Mouse (Mus musculus): ENCODE results near the gene Cacna2d2.

The Cacna2d2 gene

DNA sequence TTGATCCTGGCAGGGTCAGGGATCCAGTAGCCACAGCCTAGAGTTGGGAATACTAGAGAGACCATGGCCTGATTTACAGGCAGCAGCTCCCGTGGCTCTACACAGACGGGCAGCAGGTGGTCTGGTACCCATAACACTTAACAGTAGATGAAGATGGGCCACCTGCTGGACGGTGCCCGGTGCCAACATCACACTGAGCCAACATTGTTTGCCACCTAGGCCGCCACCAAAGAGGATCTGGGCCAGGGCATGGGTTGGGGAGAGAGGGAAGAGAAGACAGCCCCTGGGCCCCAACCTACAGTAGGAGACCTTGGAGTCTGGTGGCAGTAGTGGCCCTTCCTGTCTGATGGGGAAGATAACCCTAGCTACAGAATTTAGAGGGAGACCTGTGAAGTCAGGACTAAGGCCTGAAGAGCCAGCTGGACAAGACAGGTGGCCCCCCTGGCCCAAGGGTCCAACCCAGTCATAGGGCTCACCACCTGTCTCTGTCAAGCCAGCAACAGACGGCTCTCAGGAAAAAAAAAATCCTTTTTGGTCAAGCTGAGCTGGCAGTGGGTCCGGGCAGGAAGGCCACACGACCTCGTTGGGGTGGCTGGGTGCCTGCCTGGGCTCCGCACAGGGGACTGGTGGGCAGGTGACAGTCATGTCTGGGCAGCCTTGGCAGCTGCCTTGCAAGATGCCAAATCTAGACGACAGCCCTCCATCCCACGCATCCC, 102.9 kb downstream of the Cacna2d2 start:
- peak; percentile 76 to 81 for DNase-seq

DNA sequence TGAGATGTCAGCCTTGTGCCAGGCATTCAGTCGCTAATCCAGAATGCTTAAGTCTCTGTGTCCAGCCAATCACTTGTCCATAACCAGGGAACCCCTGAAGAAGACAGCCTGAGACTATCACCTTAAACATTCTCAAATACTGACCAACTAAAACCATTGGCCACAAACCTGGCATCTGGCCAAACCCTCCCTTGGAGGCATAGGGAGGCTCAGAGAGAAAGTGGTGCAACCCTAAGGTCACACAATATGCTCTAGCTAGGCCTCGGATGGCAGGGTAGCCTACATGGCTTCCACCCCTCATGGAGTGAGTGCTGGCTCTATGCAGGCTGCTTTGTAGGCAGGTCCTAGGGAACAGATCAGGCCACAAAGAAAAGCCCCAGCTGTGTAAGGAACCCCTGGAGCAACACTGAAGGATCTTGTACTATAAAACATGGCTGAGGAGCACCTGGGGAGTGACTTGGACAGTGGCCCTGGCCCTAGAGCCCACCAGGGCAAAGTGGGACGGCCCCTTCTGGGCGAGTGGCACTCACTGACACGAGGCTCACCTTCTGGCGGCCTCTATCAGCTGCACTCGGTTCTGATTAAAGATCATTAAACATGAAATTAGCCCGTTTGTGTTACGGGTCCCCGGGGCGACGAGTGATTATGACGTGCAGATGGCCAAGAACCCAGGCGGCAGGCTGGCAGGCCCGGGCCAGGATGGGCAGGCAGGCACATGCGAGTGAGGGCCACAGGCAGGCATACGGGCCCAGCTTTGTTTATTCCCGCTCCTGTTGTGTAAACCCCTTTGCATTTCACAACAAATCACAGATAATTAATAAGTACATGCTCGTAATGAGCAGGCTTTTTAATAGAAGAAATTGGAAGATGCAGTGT, 105.5 kb downstream of the Cacna2d2 start:
- peak; percentile 45 to 46 for DNase-seq

DNA sequence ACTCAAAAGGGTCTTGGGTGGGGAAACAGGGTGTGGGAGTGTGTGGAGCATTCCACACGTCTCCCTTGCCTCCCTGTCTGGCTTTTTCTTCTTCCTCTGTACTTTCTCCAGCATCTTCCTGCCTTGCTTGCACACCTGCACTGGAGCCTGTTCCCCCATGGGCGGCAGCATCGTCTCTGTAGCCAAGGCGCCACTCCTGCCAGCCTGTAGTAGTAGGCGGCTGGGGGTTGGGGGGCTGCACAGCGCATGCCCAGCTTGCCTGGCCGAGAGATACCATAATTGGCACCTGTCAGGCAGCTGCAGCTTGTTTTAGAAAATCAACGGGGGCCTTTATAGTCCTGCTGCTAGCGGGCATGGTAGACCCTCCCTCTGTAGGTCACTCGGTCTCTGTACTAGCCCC, 108.9 kb downstream of the Cacna2d2 start:
- DNase-seq, result no peak

DNA sequence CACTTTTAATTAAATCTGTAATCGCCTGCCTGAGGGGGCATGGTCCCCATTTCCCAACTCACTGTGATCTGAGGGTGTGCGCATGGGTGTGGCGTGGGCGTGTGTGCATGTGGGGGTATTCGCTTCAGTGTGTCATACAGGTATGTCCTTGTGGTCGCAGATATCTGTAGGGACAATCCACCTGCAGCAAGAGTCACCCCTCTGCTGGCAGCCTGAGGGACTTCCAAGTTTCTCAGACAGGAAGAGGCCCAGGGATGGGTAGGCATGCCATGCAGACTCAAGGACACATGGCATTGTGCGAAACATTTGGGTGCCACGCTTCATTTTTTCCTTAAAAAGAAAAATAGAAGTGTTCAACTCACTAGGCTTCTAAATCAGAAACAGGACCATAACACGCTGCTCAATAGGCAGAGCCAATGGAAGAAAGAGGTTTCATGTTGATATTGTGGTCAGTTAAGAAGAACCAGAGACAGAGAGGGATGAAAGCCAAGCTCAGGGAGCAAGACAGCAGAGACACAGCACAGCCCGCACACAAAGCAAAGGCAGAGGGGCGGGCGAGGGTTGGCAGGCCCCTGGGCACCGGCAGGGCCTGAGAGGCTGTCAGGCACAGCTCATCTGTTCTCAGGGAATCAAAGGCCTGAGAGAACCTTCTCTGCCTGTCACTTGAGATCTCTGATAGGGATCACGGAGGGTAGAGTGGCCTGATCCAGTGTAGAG, 111.1 kb downstream of the Cacna2d2 start:
- DNase-seq, result no peak

DNA sequence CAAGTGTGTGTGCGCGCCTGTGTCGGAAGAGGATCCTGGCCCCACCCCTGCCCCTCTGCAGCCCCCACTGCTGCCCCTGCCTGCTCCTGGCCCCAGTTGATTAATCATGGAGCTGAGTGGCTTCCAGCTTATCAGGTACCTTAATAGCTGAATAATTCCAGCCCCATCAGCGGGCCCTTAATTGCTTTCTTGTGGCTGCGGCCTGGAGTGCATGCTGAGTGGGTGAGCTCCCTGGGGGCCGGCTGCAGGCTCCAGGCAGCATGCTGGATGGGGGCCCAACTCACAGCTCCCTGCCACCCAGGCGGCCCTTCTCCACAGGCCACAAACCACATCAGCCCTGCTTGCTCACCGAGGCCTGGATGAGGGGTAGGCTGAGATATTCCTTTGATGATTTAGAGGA, 112.0 kb downstream of the Cacna2d2 start:
- no peak for DNase-seq

DNA sequence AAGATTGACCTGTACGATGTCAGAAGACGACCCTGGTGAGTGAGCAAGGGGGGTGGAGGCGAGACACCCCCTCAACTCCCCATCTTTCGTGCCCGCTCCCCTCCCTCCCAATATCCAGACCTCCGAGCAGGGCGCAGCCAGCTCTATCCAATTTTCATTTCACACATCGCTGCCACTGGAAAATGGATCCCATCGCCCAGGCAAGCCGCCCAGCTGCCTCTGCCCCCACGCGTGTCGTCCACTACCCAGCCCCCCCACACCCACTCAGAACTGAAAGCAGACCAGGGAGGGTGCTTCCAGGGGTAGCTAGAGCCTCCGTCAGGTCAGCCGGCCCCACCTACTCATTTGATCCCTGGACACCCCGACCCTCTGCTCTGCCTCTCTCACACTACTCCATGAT, 112.9 kb downstream of the Cacna2d2 start:
- no peak for DNase-seq

DNA sequence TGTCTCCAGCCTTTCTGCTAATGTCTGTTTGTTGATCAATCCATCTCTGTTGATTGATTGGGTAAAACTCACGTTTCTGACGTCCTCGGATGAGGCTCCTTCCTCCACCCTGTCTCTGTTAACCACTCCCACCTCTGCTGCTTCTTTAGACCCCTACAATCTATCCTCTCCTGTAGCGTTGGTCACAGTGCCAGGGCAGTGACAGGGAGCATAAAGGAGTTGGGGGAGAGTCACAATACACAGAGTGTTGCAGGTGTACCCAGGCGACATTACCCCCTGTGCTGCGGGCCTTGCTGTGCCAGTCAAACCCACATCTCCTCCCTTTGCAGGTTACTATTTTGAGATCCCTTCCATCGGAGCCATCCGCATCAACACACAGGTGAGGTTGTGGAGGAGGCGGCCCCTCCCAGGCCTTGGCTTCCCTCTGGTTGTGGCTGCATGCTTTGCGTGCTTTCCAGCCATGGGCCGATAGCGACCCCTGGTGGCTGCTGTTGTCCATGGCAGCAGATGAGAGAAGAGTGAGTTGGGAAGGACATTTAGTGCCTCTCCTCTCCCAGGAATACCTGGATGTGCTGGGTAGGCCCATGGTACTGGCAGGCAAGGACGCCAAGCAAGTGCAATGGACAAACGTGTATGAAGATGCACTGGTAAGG, 115.0 kb downstream of the Cacna2d2 start:
- DNase-seq, result peak; percentile 88 to 94

DNA sequence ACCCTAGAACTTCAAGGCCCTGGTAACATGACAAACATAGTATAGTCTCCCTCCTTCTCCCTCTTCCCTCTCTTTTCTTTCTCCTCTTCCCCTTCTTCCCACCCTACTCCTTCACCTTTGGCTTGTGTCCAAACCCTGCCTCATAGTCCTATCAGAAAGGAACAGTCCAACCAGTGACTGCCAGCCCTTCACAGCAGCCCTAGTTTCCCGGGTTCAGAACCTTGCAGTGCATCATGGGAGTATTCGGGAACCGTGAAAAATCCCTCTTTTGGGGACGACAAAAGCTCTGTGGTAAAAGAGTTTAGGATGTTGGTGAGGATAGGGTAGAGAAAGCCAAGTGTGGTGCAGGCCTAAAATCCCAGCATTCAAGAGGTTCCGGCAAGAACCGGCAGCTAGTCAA, 120.9 kb downstream of the Cacna2d2 start:
- DNase-seq, result no peak

DNA sequence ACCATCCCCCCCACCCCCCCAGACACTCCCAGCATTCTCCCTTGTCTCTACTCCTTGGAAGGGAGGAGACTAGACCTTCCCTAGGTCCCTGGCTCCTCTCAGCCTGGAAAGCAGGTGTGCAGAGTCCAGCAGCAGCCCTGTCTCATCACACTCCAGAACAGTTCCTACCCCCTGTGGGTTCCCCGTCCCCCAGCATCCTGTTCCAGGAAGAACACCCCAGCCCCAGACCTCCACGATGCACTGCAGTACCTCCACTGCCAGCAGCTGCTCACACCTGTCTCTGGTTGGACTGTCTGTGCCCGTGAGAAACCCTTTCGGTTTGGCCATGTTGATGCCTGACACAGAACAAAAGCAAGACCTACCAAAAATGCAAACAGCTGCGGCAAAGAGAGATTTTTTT, 121.8 kb downstream of the Cacna2d2 start:
- no peak for DNase-seq

DNA sequence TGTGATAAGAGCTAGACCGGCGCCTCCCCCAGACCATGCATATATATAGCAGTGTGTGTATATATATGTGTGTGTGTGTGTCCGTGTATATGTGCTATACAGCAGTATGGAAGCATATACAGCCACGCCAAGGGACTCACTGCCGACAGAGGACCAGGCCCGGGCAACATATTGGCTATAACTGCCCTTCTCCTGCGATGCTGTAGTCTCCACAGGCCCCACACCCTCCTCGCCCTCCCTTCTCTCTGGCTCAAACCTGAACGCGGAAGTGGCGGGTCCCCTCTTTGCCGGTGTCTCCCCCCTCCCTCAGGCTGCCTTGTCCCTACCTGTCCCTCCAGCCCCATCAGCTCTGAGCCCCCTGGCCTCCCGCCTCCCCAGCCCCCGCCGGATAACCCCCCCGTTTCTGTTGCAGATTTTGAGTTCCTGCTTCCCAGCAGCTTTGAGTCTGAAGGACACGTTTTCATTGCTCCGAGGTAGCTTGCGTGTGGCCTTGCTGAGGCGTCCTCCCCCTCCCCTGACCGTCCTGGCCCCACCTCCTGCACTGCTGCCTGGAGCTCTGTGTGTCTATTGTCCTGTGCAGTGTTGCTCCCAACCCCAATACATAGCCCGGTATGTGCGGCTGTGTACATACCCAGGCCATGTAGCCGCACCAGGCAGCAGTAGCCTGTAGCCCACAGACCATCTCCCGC, 122.4 kb downstream of the Cacna2d2 start:
- no peak for DNase-seq

DNA sequence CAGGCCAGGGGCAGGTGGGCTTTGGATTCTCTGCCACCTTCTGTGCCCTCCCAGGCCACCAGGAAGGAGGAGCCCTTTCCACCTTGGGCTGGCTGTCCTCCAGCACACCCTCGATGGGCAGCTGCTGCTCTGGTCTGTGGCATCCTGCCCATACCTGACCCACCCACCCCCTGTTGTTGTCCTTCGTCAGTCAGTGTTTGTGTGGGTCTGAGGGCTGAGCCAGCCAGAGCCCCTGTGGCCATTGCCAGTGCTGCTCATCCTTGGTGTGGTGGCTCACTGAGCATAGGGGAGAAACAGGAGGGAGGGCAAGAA, 122.9 kb downstream of the Cacna2d2 start:
- DNase-seq, result no peak

DNA sequence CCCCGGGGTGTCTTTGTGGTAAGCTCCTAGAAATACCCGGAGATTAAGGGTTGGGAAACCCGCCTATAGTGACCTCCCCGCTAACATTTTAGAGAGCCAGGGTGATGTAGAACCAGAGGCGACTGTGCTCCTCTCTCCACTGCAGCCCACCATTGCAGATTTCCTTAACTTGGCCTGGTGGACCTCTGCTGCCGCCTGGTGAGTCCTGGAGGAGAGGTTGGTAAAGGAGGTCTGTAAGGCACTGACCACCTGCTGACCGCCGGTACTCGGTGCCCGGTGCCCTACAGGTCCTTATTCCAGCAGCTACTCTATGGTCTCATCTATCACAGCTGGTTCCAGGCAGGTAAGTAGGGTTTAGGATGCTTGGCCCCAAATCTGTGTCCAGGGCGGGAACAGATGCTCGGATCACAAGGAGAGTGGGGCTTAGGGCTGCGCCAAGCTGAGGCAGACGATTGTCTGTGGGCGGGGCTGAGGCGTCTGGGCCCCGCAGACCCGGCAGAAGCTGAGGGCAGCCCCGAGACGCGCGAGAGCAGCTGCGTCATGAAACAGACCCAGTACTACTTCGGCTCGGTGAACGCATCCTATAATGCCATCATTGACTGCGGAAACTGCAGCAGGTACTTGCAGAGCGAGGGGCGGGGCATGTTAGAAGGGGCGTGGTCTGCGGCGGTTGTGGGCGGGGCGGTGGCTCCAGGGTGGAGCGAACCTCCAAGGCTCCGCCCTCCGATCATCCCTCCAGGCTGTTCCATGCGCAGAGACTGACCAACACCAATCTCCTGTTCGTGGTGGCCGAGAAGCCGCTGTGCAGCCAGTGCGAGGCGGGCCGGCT, 127.0 kb downstream of the Cacna2d2 start:
- DNase-seq, result no peak

DNA sequence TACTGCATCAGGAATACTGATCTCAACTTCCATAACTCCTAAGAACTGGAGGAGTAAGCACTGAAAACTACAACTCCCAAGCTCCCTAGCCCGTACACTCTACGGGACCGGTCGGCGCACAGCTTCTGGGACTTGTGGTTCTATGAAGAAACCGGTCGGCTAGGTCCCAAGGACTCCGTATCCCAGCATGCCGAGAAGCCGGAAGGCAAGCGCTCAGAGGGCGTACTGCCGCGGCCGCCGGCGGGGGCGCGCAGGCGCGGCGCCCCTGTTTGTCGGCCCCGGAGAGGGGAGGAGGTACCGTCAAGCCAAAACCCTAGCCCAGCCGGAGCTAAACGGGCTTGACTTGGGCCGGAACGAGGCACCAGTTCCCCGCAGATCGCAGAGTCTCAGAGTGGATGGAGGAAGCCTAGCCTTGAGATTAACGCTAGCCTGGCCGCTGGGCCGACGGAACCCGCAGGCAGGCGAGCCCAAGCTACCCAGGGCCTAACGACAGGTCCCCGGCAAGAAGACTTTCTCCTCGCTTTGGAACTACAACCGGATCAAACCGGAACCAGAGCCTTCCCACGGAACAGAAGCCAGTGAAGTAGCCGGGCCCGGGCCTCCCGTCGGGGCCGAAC, 134.5 kb downstream of the Cacna2d2 start, which contains the start of gene Tmem115:
TSS of gene Tmem115 (plus strand) at position 155 of the 617 bp plus-strand sequence.
- peak; percentile 90 to 97 for DNase-seq

DNA sequence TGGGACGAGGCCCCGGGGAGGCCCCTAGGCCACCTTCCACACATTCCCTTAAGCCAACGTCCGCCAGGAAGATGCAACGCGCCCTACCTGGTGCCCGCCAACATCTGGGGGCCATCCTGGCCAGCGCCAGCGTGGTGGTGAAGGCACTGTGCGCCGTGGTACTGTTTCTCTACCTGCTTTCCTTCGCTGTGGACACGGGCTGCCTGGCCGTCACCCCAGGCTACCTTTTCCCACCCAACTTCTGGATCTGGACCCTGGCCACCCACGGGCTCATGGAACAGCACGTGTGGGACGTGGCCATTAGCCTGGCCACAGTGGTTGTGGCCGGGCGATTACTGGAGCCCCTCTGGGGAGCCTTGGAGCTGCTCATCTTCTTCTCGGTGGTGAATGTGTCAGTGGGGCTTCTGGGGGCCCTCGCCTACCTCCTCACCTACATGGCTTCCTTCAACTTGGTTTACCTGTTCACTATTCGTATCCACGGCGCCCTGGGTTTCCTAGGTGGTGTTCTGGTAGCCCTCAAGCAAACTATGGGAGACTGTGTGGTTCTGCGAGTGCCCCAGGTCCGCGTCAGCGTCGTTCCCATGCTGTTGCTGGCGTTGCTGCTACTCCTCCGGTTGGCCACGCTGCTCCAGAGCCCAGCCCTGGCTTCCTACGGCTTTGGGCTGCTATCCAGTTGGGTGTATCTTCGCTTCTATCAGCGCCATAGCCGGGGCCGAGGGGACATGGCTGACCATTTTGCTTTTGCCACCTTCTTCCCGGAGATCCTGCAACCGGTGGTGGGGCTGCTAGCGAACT, 135.2 kb downstream of the Cacna2d2 start:
- peak in 1 of 2 experiments; percentile 44 for DNase-seq

DNA sequence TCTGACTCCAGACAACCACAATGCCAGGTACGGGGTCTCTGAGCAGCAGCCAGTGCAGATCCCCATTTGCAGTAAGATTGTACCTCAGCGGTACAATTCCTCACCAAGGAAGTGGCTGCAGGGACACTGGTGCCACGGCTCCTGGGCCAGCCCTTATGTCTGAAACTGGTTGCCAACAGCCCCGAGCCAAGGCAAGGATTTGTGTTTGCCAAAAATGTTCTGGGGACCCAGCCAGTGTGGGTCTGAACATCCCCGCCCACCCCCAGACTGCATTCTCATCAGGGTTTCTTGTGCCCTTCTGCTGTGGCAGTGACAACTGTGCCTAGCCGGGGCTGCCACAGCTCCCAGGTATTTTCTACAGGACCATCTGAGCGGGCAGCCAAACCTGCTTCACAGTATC, 138.8 kb downstream of the Cacna2d2 start:
- DNase-seq, result no peak

DNA sequence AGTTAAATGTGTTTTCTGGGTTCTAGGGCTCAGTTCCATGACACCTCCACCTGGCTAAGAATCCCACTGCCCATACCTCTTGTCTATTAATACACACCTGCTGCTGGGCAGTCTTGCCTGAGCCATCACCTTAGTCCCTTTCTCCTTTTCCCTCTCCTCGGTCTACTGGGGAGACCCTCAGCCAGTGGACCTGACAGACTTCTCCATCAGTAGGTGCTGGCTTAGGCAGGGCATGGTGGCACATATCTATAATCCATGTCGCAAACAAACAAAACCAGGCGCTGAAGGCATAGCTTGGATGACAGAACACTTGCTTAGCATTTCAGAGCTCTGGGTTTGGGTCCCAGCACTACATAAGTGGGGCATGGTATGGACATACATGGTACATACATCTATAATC, 139.3 kb downstream of the Cacna2d2 start:
- no peak for DNase-seq

DNA sequence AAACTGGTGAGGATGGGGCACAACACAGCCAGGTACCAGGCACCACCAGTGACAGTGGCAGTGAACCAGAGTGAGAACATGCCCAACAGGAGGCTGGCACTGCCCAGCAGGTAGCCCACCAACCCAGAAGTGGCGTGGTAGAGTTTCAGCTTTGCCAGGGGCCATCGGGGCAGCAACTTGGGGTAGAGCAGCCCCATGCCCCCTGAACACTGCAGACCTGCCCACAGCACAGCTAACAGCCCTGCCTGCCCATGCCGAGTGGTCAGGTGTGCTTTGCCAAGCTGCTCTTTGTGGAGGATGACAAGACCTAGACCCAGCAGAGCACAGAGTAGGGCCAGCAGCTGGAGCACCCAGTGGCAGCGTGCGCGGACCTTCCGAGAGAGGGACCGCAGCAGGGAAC, 140.5 kb downstream of the Cacna2d2 start:
- DNase-seq, result no peak

DNA sequence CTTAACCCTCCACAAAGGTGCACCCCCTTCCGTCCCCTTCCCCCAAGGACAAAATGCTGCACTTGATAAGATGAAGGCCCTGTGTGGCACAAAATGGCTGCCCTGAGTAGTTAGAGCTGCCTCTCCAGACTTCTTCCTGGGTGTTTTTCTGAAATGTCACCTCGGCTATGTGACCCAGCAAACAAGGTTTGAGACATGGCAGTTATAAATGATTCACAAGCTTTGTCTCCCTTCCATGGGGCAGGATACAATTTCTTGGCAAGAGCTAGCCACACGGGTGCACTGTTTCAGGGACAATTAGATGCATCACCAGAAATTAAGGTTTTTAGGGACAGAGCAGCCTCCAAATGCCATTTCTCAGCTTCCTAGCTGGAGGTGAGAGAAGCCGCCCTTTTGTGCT, 141.0 kb downstream of the Cacna2d2 start:
- no peak for DNase-seq

DNA sequence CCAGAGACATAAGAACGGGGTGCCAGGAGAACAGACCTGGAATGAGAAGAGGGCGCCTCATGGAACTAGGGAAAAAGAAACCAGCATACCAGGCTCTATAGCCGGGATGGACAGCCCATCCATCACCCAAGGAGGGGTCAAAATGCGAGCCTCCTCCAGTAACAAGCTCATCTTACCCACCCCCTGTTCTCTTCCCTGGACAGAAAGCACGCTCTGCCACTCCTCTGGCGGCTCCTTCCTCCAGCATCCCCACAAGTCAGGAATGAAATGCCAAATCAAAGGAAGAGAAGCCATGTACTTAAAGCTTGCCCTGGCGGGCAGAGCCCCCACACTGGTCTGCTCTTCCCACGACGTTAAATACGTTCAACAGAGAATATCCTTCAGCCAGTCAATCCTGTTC, 141.6 kb downstream of the Cacna2d2 start:
- DNase-seq, result no peak

All from cerebellum, adult 18-20 months (tissue).